Mouse (Mus musculus) MEL (cell line): ENCODE results near the gene Ifi203.
"Not testable (repeated sequence)": the region's sequence is repeated elsewhere in the genome, so short reads cannot be mapped to it uniquely, and the experiment has no call there.

ENCODE experiments used
- CTCF ChIP-seq, 3 experiments: IDR thresholded peaks in 2 of 3; conservative IDR thresholded peaks in 1 of 3; 2 replicates each; pipeline ENCODE4 v1.5.1; 2011 to 2012; ENCODE audit warnings: low read length in 3 of 3, low read depth in 2 of 3, mild to moderate bottlenecking in 2 of 3, improper control_type of control experiment in 1 of 3, inconsistent platforms in 1 of 3, mixed read lengths in 1 of 3, moderate library complexity in 1 of 3; ENCODE audit not compliant: control insufficient read depth in 1 of 3, insufficient read depth in 1 of 3, poor library complexity in 1 of 3, severe bottlenecking in 1 of 3
- POLR2A ChIP-seq, 2 experiments: IDR thresholded peaks; 2 replicates each; pipeline ENCODE4 v1.6.1; 2011 to 2012; ENCODE audit warnings: low read length in 2 of 2, mild to moderate bottlenecking in 2 of 2, control low read depth in 1 of 2, improper control_type of control experiment in 1 of 2, low read depth in 1 of 2, moderate library complexity in 1 of 2; ENCODE audit not compliant: control insufficient read depth in 1 of 2, insufficient read depth in 1 of 2, poor library complexity in 1 of 2
- RAD21 ChIP-seq: IDR thresholded peaks from 2 replicates; pipeline ENCODE4 v1.6.1; 2011; ENCODE audit warnings: mild to moderate bottlenecking, low read depth, low read length, improper control_type of control experiment

DNA sequence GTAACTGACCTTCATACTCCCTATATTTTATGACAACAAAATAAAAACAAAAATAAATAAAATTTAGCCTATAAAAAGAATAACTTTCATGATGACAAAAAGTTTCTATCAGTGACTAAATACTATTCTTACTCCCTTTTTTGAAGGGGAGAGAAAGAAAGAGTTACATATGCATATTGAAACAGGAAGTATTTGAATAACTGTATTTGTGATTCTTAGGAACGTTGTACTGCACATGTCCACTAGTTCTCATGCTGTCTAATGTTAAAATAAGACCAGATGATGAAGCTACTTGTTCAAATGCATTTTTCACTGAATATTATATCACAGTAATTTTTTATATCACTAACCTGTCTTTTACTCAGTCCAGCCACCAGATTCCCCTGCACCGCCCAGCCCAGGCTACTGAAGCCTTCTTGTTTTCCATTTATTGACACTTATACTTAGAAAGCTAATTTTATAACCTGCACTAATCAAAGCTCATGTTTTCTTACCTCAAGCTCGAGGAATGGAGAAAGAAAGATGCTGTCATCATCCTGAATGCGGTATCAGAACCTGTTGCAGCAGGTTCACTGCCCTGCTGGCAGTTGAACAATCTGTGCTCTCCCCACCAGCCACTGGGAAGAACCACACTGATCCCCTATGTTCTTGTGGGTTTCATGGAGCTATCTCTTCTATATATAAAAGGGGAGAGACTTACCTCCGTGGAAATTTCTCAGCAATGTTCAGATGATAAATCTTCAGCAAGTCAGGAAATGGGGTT is 63.1 kb downstream of the Ifi203 start:
- TF ChIP-seq CTCF (IDR thresholded peaks at IDR 0.05 in 2 of 3, conservative IDR thresholded peaks at IDR 0.05 in 1 of 3; ENCODE audit: control insufficient read depth in 1 of 3, insufficient read depth in 1 of 3, low read depth in 2 of 3, low read length in 3 of 3, poor library complexity in 1 of 3, severe bottlenecking in 1 of 3); POLR2A (IDR thresholded peaks at IDR 0.05; ENCODE audit: control insufficient read depth in 1 of 2, insufficient read depth in 1 of 2, low read depth in 1 of 2, low read length in 2 of 2, poor library complexity in 1 of 2); RAD21: not testable (repeated sequence)
